Mouse (Mus musculus) lung, postnatal 4 days (tissue): ENCODE data around the gene Lrrc23.

Source experiments
- DNase-seq, 2 experiments: peaks; one replicate each; pipeline ENCODE4 v3.0.0; 2021

The Lrrc23 gene

GRCm38 (mm10) chr6:124767536-124767919 is 12.0 kb downstream of the Lrrc23 start:
- no peak for DNase-seq

- no peak for DNase-seq
Observed at GRCm38 (mm10) chr6:124765951-124766350, 13.6 kb downstream of the Lrrc23 start.

GRCm38 (mm10) chr6:124759259-124759658 is 20.3 kb downstream of the Lrrc23 start:
- peak; percentile 82 to 90 for DNase-seq

- DNase-seq = no peak
Observed at GRCm38 (mm10) chr6:124758849-124759232, 20.7 kb downstream of the Lrrc23 start.

- peak; percentile 61 to 76 for DNase-seq
Observed at GRCm38 (mm10) chr6:124757909-124758848, 21.3 kb downstream of the Lrrc23 start.

GRCm38 (mm10) chr6:124757351-124757880 is 22.1 kb downstream of the Lrrc23 start:
- no peak for DNase-seq

- peak; percentile 89 to 92 for DNase-seq
Observed at GRCm38 (mm10) chr6:124756652-124757350, 22.7 kb downstream of the Lrrc23 start.

- DNase-seq = peak; percentile 80 to 85
Observed at GRCm38 (mm10) chr6:124755831-124756595, 23.5 kb downstream of the Lrrc23 start, which contains the start of the genes Gm45234 and Atn1. Gene Gm45234, minus strand, starts transcription at chr6:124756021. Gene Atn1, minus strand, starts transcription at chr6:124756524.

GRCm38 (mm10) chr6:124755306-124755705 is 24.2 kb downstream of the Lrrc23 start:
- DNase-seq = no peak

- DNase-seq = no peak
Observed at GRCm38 (mm10) chr6:124753861-124754260, 25.7 kb downstream of the Lrrc23 start.

GRCm38 (mm10) chr6:124750405-124750804 is 29.1 kb downstream of the Lrrc23 start:
- no peak for DNase-seq

GRCm38 (mm10) chr6:124746654-124747632 is 32.6 kb downstream of the Lrrc23 start:
- no peak for DNase-seq

- DNase-seq = no peak
Observed at GRCm38 (mm10) chr6:124746296-124746605, 33.3 kb downstream of the Lrrc23 start.

- peak; percentile 96 to 97 for DNase-seq
Observed at GRCm38 (mm10) chr6:124745490-124746295, 33.8 kb downstream of the Lrrc23 start.

- peak in 1 of 2 experiments; percentile 40 for DNase-seq
Observed at GRCm38 (mm10) chr6:124744755-124745321, 34.7 kb downstream of the Lrrc23 start.

- DNase-seq = no peak
Observed at GRCm38 (mm10) chr6:124743647-124744046, 35.9 kb downstream of the Lrrc23 start.

GRCm38 (mm10) chr6:124742839-124743514 is 36.5 kb downstream of the Lrrc23 start:
- no peak for DNase-seq

- DNase-seq = no peak
Observed at GRCm38 (mm10) chr6:124741842-124742241, 37.7 kb downstream of the Lrrc23 start.

- peak; percentile 92 to 94 for DNase-seq
Observed at GRCm38 (mm10) chr6:124740888-124741761, 38.4 kb downstream of the Lrrc23 start, which contains the start of gene Grcc10. Gene Grcc10, minus strand, starts transcription at chr6:124741374.
